8 mouse cellular contexts compared by ENCODE assay signal in genomic region chr6:72414076-72414756, GRCm38 (mm10). TPM values are rescaled to one million over a fixed set of nuclear protein-coding genes. Genes with fewer than 3 reads are reported as not detected.
DNase-seq lines count a peak whose midpoint lies in the region; ATAC-seq and TF ChIP-seq lines count a peak whose summit lies in the region.

TSS of gene Ggcx (plus strand) at chr6:72414308.

- no peak for TF ChIP-seq CTCF in cortical plate, adult 2 months (IDR thresholded peaks at IDR 0.05; ENCODE audit: extremely low read depth, insufficient read depth, low read length)

- peaks cover 3% of the 10 kb centered on the region for H3K4me1 ChIP-seq in cortical plate, adult 2 months (ENCODE audit: control insufficient read depth, insufficient read depth, low read length)

- intact Hi-C loops in left cerebral cortex, postnatal 10 days (cut with DNase I), result no loop called here

- peak; percentile 98 for ATAC-seq in activated CD4-positive, CD25-positive, alpha-beta regulatory T cell, adult 4 months
- peak; percentile 98 for ATAC-seq in inflammation-experienced regulatory T-cells, adult 6 months
- peak; percentile 94 for ATAC-seq in megakaryocyte-erythroid progenitor cell, adult 5-6 weeks (replicated peaks; ENCODE audit: low FRiP score, low TSS enrichment, poor library complexity, severe bottlenecking)

- DNase-seq in gastrocnemius, postnatal 10 days, result peak; percentile 94
- DNase-seq in left cerebral cortex, postnatal 10 days (ENCODE audit: extremely low spot score in 1 of 2, low spot score in 2 of 2), result peak; percentile 86 to 97
- DNase-seq in right cerebral cortex, postnatal 25 days, result peak; percentile 91
- peak; percentile 91 to 95 for DNase-seq in urinary bladder, postnatal 4 days (ENCODE audit: low spot score in 2 of 2)

- peak; percentile 77 for TF ChIP-seq POLR2A in cortical plate, adult 2 months (IDR thresholded peaks at IDR 0.05; ENCODE audit: extremely low read depth, insufficient read depth, low read length)

- H3K4me3 ChIP-seq in cortical plate, adult 2 months (ENCODE audit: insufficient read depth, low read length), result peak within 1 kb of the TSS; percentile 87

- H3K27ac ChIP-seq in cortical plate, adult 2 months (ENCODE audit: insufficient read depth, low read length), result 0 out of 2 replicates have a peak within 1 kb of the TSS, but pooled peaks have one; percentile 16

RNA-seq across cellular contexts. Expression of gene Ggcx, which starts in this region (rescaled TPM):
- 1 to 10 TPM; 8.0 to 8.1 TPM for polyA plus RNA-seq in activated CD4-positive, CD25-positive, alpha-beta regulatory T cell, adult 4 months (2017; shearing (Covaris generic))
- polyA plus RNA-seq in cortical plate, adult 2 months (2012; rRNA removed), result 17.7 and 22.5 TPM in 2 replicates
- 10 to 100 TPM; 15.1 to 21.9 TPM for total RNA-seq in gastrocnemius, postnatal 10 days (2021)
- polyA plus RNA-seq in inflammation-experienced regulatory T-cells, adult 6 months (2017; shearing (Covaris generic)), result 1 to 10 TPM; 5.6 to 6.5 (median 5.9) TPM
- total RNA-seq in left cerebral cortex, postnatal 10 days (2021), result 10 to 100 TPM; 19.8 to 21.1 TPM
- total RNA-seq in megakaryocyte-erythroid progenitor cell, adult 5-6 weeks (2014; fragmentation: Nextera tagmentation), result 8.6 and 11.3 TPM in 2 replicates
- 3.7 and 11.2 TPM in 2 replicates for total RNA-seq in megakaryocyte-erythroid progenitor cell, adult 5-6 weeks (2017)

Comparison
In these comparisons a context has a peak if more than half of its experiments do, and no peak if none do; other contexts are left out.
1. Peak in every context shown above with its lines: DNase-seq, ATAC-seq, H3K4me3 ChIP-seq and H3K27ac ChIP-seq.